Mouse (Mus musculus): ENCODE data around the gene Stradb. TPM values are rescaled to one million over a fixed set of nuclear protein-coding genes. Genes with fewer than 3 reads are reported as not detected.

Gene Stradb
- polyA plus RNA-seq, 1 experiment from 2014 or later = 103 TPM

Other genes with a start within 250 kb of the Stradb start
- 5.6 and 17.2 TPM in 2 replicates for gene Casp8, start 178.1 kb upstream of the Stradb start, polyA plus RNA-seq (2015; fragmentation: Nextera tagmentation; extraction: Ambion mirVana)
- 13.9 and 14.2 TPM in 2 replicates for gene Trak2, start 92 bp upstream of the Stradb start, polyA plus RNA-seq (2015; fragmentation: Nextera tagmentation; extraction: Ambion mirVana)
- gene C2cd6, start 121.4 kb downstream of the Stradb start, polyA plus RNA-seq (2015; fragmentation: Nextera tagmentation; extraction: Ambion mirVana) = 0.15 TPM in 1 of 2 replicates, not detected in the other
- gene Tmem237, start 146.9 kb downstream of the Stradb start, polyA plus RNA-seq (2015; fragmentation: Nextera tagmentation; extraction: Ambion mirVana) = 41.3 and 42.0 TPM in 2 replicates
- gene Mpp4, start 189.9 kb downstream of the Stradb start, polyA plus RNA-seq (2015; fragmentation: Nextera tagmentation; extraction: Ambion mirVana) = 0.86 and 1.3 TPM in 2 replicates